Mouse (Mus musculus) testis, postnatal 10 days (tissue): Measurements from ENCODE around the gene Msantd2.

Experiments used
- DNase-seq: peaks from one replicate; pipeline ENCODE4 v3.0.0; 2021; ENCODE audit warnings: low spot score

Msantd2 gene

GRCm38 (mm10) chr9:37569231-37569835 is 80.2 kb downstream of the Msantd2 start:
- DNase-seq = no peak

DNA sequence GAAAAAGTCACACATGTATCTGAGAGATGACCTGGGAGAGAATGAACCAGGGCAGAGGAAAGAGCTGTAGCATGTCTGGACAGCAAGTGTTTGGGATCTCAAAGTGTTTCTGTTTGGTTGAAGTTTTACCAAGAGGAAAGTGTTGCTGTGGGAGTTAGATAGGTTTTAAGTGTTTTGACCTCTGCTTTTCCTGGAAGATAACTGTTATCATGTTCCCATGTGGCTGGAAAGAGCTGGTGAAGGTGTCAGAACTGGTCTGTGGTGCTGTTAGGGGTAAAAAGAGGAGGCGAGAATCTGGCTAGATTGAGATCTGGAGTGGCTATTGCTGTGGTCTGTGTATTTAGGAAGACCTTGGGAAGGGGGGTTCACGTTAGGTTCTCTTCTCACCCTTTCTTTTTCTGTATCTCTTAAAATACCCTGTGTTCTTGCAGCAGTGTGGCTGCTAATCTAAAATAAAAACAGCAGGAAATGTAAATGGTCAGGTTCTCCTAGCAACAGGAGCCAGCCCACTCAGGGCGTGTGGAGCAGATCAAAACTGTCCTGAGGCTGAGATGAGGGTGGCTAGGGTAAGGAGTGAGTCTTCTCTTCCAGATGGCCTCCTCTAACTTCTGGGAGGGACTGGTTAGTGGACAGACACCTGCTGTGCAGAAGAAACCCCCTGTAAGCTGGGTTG is 83.2 kb downstream of the Msantd2 start:
- DNase-seq = no peak
